Mouse (Mus musculus) neural tube, embryonic 12.5 days (tissue): ENCODE measurements around the gene Zfp956. TPM values are rescaled to one million over a fixed set of nuclear protein-coding genes. Genes with fewer than 3 reads are reported as not detected.
"Not testable (repeated sequence)": the region's sequence is repeated elsewhere in the genome, so short reads cannot be mapped to it uniquely, and the experiment has no call there.

ENCODE experiments used
- ATAC-seq: fragments of 200-750 bp; cut with Nextera tagmentation; 2 replicates; pipeline ENCODE4 v1.8.0; 2017; ENCODE audit warnings: low read depth, mild to moderate bottlenecking, moderate TSS enrichment, moderate library complexity; ENCODE audit not compliant: low FRiP score
- H3K27ac ChIP-seq: fragments of 300-500 bp; sonication (generic); 2 replicates; pipeline ENCODE4 v1.5.1; 2016
- H3K27me3 ChIP-seq: fragments of 300-500 bp; sonication (generic); replicated peaks from 2 replicates; pipeline ENCODE4 v1.6.1; 2016; ENCODE audit warnings: mild to moderate bottlenecking
- H3K36me3 ChIP-seq: fragments of 300-500 bp; sonication (generic); 2 replicates; pipeline ENCODE4 v1.6.1; 2016; ENCODE audit warnings: mild to moderate bottlenecking
- H3K4me1 ChIP-seq: fragments of 300-500 bp; sonication (generic); 2 replicates; pipeline ENCODE4 v1.6.1; 2016
- H3K4me2 ChIP-seq: fragments of 300-500 bp; sonication (generic); replicated peaks from 2 replicates; pipeline ENCODE4 v1.6.1; 2016; ENCODE audit warnings: mild to moderate bottlenecking
- H3K4me3 ChIP-seq: fragments of 300-500 bp; sonication (generic); 2 replicates; pipeline ENCODE4 v1.5.1; 2016
- H3K9ac ChIP-seq: fragments of 300-500 bp; sonication (generic); 2 replicates; pipeline ENCODE4 v1.6.1; 2016; ENCODE audit warnings: mild to moderate bottlenecking
- H3K9me3 ChIP-seq: fragments of 300-500 bp; sonication (generic); 2 replicates; pipeline ENCODE4 v1.6.1; 2016; ENCODE audit warnings: mild to moderate bottlenecking
- WGBS: fragments of 180-500 bp; shearing (Covaris S2); methylation state at CpG from one replicate; pipeline ENCODE4 v1.1.7; 2016; 5-methylcytosine and 5-hydroxymethylcytosine counted together
- polyA plus RNA-seq: library from polyadenylated mRNA; unstranded; fragments of >200 nt; fragmentation: Nextera tagmentation; extraction: Ambion mirVana; gene quantifications from 2 replicates; pipeline ENCODE4 v1.2.1, GENCODE M21; 2016

The Zfp956 gene
- polyA plus RNA-seq, 1 experiment from 2014 or later: 11.0 TPM

DNA sequence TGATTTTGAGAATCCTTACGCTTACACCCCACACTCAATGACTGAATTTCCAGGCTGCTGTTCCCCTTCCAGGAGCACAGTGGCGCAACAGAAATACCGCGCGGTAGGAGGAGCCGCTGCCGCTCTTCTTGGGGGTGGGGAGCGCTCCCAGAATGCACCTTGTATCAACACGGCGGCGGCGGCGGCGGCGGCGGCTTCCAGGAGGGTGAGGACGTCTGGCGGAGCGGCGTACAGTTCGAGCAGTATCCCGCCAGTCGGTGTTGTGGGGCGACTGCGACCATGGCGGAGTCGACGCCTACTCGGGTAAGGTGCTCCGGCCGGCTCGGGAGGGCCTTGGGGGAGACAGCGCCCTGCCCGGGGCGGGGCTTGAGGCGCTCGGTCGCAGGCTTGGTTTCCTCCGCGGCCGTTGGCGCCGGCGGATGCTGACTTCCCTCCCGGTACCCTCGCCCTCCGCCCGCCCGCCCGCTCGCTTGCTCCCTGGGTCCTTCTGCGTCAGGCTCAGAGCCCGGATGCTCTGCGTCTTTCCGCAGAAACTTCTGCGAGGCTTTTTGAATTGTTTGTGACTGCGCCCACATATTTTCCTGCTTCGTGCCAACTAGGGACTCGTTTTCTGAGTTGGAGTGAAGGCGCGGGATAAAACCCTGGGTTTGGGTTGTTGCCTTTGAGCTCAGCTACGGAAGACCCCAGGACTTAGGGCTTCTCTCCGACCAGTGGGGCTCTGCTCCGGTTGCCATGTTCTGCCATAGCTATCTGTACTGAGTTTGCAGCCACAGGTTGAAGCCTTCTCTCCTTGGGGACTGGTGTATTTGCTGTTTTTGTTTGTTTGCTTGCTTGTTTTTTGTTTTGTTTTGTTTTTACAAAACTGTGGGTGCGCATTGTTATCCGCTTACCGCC lies 32.5 kb upstream of the Zfp956 start, which contains the start of gene Zfp212:
Gene Zfp212 (plus strand): TSS at position 30 of the 894 bp plus-strand sequence.
- Histone ChIP-seq H3K36me3 (no peaks in the 10 kb centered on the region), H3K9me3 (no peaks in the 10 kb centered on the region), H3K27me3 (no peaks in the 10 kb centered on the region), H3K27ac (peak within 1 kb of the TSS; percentile 82), H3K4me1 (peaks cover 13% of the 10 kb centered on the region), H3K9ac (peak within 1 kb of the TSS; percentile 80), H3K4me2 (peak within 1 kb of the TSS; percentile 69), H3K4me3 (peak within 1 kb of the TSS; percentile 78)
- WGBS: 1% methylated on average over 67 of the region's 67 CpGs
- ATAC-seq: peak; percentile 94

DNA sequence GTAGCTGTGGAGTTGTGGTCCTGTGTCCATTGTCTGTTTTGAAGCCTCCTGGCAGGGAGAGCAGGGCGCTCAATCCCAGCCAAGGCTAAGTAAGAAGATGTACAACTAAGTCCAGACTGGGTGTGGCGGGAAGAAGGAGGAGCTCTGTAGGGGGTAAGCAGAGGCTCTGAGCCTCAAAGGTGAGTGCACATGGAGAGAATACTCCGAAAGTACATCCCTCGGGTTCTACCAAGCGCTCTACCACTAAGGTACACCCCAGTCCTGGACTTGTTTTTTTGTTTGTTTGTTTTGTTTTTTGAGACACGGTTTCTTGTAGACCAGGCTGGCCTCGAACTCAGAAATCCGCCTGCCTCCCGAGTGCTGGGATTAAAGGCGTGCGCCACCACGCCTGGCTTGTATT lies 10.7 kb upstream of the Zfp956 start:
- H3K4me1 ChIP-seq: no peaks in the 10 kb centered on the region; the same call in 1 of the 2 replicates
- H3K9me3 ChIP-seq: no peaks in the 10 kb centered on the region; the same call in 1 of the 2 replicates
- peak overlapping the region; percentile 86 for H3K4me2 ChIP-seq
- H3K27me3 ChIP-seq: no peaks in the 10 kb centered on the region
- H3K9ac ChIP-seq: 0 out of 2 replicates have a peak overlapping the region, but pooled peaks have one; percentile 65
- ATAC-seq: 0 out of 2 replicates have a peak, but pooled peaks have one; percentile 26
- WGBS: 58% methylated on average over 12 of the region's 12 CpGs
- H3K27ac ChIP-seq: no peak overlapping the region
- H3K36me3 ChIP-seq: peaks cover 12% of the 10 kb centered on the region
- no peak overlapping the region for H3K4me3 ChIP-seq

DNA sequence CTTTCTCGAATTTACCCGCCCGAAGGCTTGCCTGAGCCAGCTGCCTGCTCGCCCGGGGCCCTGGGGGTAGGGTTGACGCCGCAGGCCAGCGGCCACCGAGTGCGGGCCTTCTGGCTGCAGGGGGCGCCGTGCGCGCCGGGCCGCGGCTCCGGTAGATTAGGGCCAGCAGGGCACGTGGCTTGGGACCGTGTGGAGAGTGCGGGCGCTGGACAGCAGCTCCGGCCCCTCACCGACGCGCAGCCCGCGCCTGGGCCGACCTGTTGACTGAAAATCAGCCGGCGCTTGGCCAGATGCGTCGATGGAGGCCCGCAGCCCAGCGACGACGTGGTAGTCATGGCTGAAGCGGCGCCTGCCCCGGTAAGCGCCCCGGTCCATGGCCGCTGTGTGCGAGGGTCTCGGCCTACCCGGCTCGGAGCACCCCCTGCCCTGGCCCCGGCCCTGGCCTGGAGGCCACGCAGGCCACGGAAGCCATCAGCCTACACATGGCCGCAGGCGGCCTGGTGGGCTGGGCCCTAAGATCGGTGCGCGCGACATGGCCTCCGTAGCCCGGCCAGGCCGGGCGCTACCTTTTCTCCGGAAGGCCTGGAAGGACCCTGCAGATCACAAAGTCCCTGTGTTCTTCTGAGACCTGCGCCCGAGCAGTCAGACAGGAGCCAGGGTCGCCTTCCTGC lies 10.0 kb upstream of the Zfp956 start:
- no peaks in the 10 kb centered on the region for H3K27me3 ChIP-seq
- ATAC-seq: peak; percentile 91
- WGBS: 8% methylated on average over 64 of the region's 64 CpGs
- peak overlapping the region; percentile 65 for H3K9ac ChIP-seq
- H3K4me2 ChIP-seq: peak overlapping the region; percentile 86
- H3K4me1 ChIP-seq: no peaks in the 10 kb centered on the region; the same call in 1 of the 2 replicates
- peak overlapping the region; percentile 40 for H3K4me3 ChIP-seq
- H3K27ac ChIP-seq: 0 out of 2 replicates have a peak overlapping the region, but pooled peaks have one; percentile 20
- no peaks in the 10 kb centered on the region; the same call in 1 of the 2 replicates for H3K9me3 ChIP-seq
- peaks cover 12% of the 10 kb centered on the region for H3K36me3 ChIP-seq

- 80% methylated on average over 3 of the region's 3 CpGs for WGBS
- H3K4me2 ChIP-seq: peak overlapping the region; percentile 86
- ATAC-seq: no peak
- H3K4me3 ChIP-seq: peak overlapping the region; percentile 40; the same call in 1 of the 2 replicates
- peaks cover 12% of the 10 kb centered on the region for H3K36me3 ChIP-seq
- no peak overlapping the region for H3K9ac ChIP-seq
- no peaks in the 10 kb centered on the region; the same call in 1 of the 2 replicates for H3K4me1 ChIP-seq
- H3K27ac ChIP-seq: no peak overlapping the region
- H3K27me3 ChIP-seq: no peaks in the 10 kb centered on the region
- no peaks in the 10 kb centered on the region; the same call in 1 of the 2 replicates for H3K9me3 ChIP-seq
Observed at GRCm38 (mm10) chr6:47943721-47944120, 9.5 kb upstream of the Zfp956 start.

DNA sequence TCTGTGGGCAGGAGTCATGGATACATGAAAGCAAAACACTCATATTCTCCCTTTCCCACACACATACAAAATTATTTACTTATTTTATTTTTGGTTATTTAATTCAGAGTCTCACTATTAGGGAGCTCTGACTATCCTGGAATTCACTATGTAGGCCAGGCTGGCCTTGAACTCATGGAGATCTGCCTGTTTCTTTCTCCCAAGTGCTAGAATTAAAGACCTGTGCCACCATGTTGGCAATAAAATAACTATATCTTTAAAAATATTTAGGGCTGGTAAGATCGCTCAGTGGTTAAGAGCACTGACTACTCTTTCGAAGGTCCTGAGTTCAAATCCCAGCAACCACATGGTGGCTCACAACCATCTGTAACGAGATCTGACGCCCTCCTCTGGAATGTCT lies 5.8 kb upstream of the Zfp956 start:
- no peaks in the 10 kb centered on the region; the same call in 1 of the 2 replicates for H3K4me1 ChIP-seq
- peaks cover 8% of the 10 kb centered on the region for H3K27me3 ChIP-seq
- WGBS: 95% methylated on average over 4 of the region's 4 CpGs
- H3K27ac ChIP-seq: no peak overlapping the region
- no peak overlapping the region for H3K4me2 ChIP-seq
- peaks cover 12% of the 10 kb centered on the region for H3K36me3 ChIP-seq
- H3K4me3 ChIP-seq: no peak overlapping the region
- H3K9me3 ChIP-seq: no peaks in the 10 kb centered on the region; the same call in 1 of the 2 replicates
- no peak for ATAC-seq
- no peak overlapping the region for H3K9ac ChIP-seq

DNA sequence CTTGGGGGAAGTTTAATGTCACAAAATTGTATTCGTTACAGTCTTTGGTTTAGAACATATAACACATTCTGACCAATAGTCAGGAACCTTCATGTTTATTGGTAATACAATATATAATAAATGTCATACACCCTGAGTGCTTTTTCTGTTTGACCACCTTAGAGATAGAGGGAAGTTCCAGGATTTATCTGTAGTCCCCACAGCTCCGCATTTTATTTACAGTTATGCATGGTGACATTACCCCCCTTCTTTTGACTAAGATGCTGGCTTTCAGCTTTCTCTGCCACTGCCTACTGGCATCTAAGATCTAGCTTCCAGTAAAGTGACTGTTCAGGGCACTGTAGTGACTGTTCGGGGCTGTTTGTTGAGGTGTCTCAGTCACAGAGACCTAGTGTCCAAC lies 1.2 kb downstream of the Zfp956 start:
- peak overlapping the region; percentile 80; the same call in 1 of the 2 replicates for H3K4me2 ChIP-seq
- WGBS: 97% methylated on average over 3 of the region's 3 CpGs

DNA sequence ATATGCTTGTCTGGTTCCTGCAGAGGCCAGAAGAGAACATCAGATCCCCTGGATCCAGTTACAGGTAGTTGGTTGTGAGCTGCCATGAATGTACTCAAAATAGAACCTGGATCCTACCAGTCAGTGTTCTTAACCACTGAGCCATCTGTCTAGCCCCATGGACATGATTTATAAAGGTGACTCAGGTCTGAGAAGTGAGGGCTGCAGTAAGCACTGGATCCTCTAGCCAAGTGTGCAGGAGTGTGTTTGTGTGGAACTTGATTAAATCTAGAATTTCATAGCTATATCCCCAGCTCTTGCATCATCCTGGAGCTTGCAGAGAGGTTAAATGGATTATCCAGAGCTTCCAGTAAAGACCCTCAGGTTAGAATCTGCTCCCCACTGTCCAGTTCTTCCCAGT lies 4.6 kb downstream of the Zfp956 start:
- no peak overlapping the region for H3K4me2 ChIP-seq
- H3K4me1 ChIP-seq: peaks cover 11% of the 10 kb centered on the region; the same call in 1 of the 2 replicates
- no peaks in the 10 kb centered on the region for H3K27me3 ChIP-seq
- H3K4me3 ChIP-seq: no peak overlapping the region
- H3K9me3 ChIP-seq: no peaks in the 10 kb centered on the region
- ATAC-seq: no peak
- H3K27ac ChIP-seq: no peak overlapping the region
- peaks cover 30% of the 10 kb centered on the region for H3K36me3 ChIP-seq
- no peak overlapping the region for H3K9ac ChIP-seq

More for the DNA sequence above, 1.2 kb downstream of the Zfp956 start:
- Histone ChIP-seq H3K27me3 (peaks cover 8% of the 10 kb centered on the region), H3K4me3 (no peak overlapping the region), H3K4me1 (peaks cover 11% of the 10 kb centered on the region; the same call in 1 of the 2 replicates), H3K9me3 (no peaks in the 10 kb centered on the region), H3K27ac (no peak overlapping the region), H3K36me3 (0 out of 2 replicates have a peak, but pooled peaks cover 13% of the 10 kb centered on the region), H3K9ac (no peak overlapping the region)
- no peak for ATAC-seq

DNA sequence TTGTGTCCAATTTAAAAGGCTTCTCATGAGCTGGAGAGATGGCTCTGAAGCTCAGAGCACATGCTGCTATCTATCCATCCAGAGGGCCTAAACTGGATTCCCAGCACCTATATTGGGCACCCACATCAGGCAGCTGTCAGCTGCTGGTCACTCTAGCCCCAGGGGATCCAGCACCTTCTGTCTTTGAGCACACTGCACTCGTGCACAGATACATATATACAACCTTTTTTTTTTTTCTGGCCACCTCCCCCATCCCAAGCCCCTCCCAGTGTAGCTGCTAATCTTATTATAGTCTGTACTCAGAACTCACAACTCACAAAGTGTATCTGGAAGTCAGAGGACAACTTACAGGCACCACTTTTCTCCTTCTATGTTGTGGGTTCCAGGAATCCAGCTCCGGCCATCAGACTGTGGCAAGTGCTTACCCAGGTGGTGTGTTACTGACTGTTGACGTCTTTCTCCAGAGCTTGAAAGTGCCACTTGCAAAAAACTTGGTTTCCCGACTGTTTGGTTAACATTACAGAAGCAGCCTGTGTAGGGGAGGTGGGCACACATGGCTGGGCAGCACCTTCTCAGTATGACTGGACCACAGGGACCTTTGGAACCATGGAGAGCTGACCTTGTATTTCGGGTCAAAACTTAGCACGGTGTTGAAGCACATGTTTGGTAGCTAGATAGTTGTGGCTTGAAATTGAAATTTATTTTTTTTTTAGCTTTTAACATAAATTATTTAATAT lies 7.7 kb downstream of the Zfp956 start:
- no peak for ATAC-seq

DNA sequence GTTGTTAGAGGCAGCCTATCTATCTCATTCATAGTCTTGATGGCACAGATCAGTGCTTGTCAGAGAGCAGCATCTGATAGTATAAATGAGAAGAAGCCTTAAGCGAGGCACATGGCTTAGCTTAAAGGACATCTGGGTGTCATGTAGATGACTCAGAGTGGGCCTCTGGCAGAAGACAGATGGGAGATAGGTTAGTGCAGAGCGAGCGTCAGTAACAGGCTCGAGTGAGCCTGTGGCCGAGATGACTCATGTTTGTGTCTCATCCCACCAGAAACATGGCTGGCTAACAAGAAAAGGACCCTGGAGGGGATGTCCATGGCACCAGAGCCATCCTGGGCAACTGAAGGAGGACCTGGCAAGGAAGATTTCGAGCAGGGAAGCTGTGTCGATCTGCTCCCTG lies 9.9 kb downstream of the Zfp956 start:
- Histone ChIP-seq H3K4me2 (no peak overlapping the region), H3K27ac (no peak overlapping the region), H3K27me3 (no peaks in the 10 kb centered on the region), H3K9me3 (no peaks in the 10 kb centered on the region), H3K4me1 (no peaks in the 10 kb centered on the region), H3K36me3 (peaks cover 46% of the 10 kb centered on the region), H3K9ac (no peak overlapping the region), H3K4me3 (no peak overlapping the region)
- no peak for ATAC-seq
- WGBS: 88% methylated on average over 7 of the region's 7 CpGs

More for the DNA sequence above, 7.7 kb downstream of the Zfp956 start:
- Histone ChIP-seq H3K27ac (no peak overlapping the region), H3K36me3 (peaks cover 56% of the 10 kb centered on the region), H3K4me3 (no peak overlapping the region), H3K9me3 (no peaks in the 10 kb centered on the region), H3K9ac (no peak overlapping the region), H3K4me1 (no peaks in the 10 kb centered on the region), H3K4me2 (no peak overlapping the region), H3K27me3 (no peaks in the 10 kb centered on the region)
- WGBS: 90% methylated on average over 6 of the region's 6 CpGs

GRCm38 (mm10) chr6:47968166-47968565 lies 15.0 kb downstream of the Zfp956 start:
- 83% methylated on average over 1 of the region's 1 CpGs for WGBS

GRCm38 (mm10) chr6:47974599-47974998 lies 21.4 kb downstream of the Zfp956 start:
- Histone ChIP-seq H3K4me3 (no peak overlapping the region), H3K9ac (no peak overlapping the region), H3K27ac (no peak overlapping the region), H3K4me1 (no peaks in the 10 kb centered on the region), H3K4me2 (no peak overlapping the region), H3K9me3 (no peaks in the 10 kb centered on the region), H3K36me3 (no peaks in the 10 kb centered on the region), H3K27me3 (no peaks in the 10 kb centered on the region)
- WGBS: 80% methylated on average over 1 of the region's 1 CpGs
- no peak for ATAC-seq

More at GRCm38 (mm10) chr6:47968166-47968565, 15.0 kb downstream of the Zfp956 start:
- H3K9me3 ChIP-seq, ATAC-seq, H3K9ac ChIP-seq, H3K4me3 ChIP-seq, H3K27ac ChIP-seq, H3K4me2 ChIP-seq, H3K4me1 ChIP-seq, H3K27me3 ChIP-seq: not testable (repeated sequence)
- H3K36me3 ChIP-seq: peaks cover 23% of the 10 kb centered on the region
